Mouse (Mus musculus): ENCODE data around the gene Gm21985. TPM values are rescaled to one million over a fixed set of nuclear protein-coding genes. Genes with fewer than 3 reads are reported as not detected.
"Not testable (repeated sequence)": the region's sequence is repeated elsewhere in the genome, so short reads cannot be mapped to it uniquely, and the experiment has no call there.

Gene Gm21985
- total RNA-seq, 2 experiments from 2014 or later = 1.3 TPM; not detected in 1

DNA sequence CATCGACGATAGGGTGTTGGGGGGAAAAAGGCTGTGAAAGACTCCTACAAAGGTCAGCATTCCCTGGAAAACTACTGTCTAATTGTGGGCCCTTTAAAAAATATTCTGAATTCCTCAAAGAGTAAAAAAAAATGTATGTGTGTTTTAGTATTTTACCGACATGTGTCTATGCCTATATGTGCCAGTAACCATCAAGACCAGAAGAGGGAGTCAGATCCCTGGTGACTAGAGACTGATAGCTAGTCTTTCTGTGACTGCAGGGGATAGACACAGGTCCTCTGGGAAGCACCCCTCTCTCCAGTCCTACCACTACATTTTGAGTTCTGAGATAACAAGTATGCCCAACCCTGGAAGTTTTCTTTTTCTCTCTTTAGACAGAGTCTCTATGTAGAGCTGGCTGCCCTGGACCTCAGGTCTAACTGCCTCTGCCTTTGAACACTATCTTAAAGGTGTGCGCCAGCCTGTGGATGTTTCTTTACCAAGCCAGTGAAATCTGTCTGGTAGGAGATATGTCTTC lies 3.3 kb upstream of the Gm21985 start:
- no peak for ATAC-seq (replicated peaks; ENCODE audit: low FRiP score, poor library complexity, severe bottlenecking)

DNA sequence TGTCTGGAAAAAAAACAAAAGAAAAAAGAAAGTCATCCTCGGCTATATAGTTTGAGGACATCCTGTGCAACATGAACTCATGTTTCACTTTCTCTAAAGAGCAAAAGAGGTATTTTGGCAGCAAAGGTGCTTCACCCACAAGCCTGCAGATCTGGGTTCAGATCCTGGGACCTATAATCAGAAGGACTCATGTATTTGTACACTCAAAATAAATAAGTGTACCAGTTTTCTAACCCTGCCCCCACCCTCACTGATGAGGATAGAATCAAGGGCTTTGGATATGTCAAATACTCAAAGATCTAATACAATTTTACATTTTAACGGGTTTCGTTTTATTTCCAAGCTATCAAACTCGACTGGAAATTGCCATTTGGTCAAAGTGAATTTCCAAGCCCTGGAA lies 1.8 kb upstream of the Gm21985 start:
- no peak for ATAC-seq (replicated peaks; ENCODE audit: low FRiP score, poor library complexity, severe bottlenecking)

DNA sequence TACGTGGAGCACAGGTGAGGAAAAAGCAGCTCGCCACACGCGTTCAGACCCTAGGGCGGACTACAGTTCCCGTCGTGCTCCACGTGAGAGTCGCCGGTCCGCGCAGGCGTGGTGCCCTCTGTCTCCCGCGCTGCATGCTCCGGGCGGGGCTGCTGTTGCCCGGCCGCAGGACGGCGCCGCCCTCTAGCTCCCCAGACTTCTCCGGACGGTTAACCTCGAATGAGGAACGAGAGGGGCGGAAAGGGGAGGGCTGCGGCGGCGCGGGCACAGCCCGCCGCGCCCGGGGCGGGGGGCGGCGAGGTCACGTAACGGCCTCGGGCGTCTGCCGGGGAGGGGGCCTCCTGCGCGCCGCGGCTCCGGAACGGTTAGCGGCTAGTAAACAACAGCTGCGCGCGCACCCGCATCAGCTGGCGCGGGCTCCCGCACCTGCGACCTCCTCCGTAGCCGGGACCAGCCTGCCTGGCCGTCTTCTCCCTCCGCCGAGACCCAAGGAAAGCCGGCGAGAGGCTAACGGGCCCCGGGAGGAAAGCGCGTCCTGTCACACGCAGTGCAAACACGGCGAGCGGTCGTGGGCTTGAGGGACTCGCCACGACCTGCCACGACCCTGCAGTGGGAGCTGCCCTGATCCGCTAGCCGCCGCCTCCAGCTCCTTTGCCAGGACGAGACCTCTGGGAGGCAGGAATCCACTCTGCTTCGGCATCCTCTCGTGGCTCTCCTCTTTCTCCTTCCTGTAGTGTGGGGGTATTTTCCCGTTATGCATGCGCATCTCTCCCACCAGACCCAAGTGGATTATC lies 469 bp upstream of the Gm21985 start, which contains the start of gene Slc12a6:
TSS of gene Slc12a6 (plus strand) at position 378 of the 794 bp plus-strand sequence.
- peak; percentile 84 for ATAC-seq (replicated peaks; ENCODE audit: low FRiP score, poor library complexity, severe bottlenecking)

DNA sequence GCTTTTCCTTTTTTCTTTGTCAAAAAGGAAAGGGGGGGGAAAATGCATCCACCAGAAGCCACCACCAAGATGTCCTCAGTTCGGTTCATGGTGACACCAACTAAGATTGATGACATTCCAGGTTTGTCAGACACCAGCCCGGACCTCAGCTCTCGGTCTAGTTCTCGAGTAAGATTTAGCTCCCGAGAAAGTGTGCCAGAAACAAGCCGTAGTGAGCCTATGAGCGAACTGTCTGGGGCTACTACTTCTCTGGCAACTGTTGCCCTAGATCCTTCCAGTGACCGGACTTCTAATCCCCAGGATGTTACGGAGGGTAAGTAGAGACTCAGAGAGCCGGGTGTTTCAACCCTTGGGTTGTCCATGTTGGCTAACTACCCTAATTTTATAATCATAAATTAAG lies 666 bp downstream of the Gm21985 start:
- peak; percentile 11 for ATAC-seq (replicated peaks; ENCODE audit: low FRiP score, poor library complexity, severe bottlenecking)

GRCm38 (mm10) chr2:112267547-112268269 lies 1.6 kb downstream of the Gm21985 start:
- ATAC-seq (replicated peaks; ENCODE audit: low FRiP score, poor library complexity, severe bottlenecking) = no peak

DNA sequence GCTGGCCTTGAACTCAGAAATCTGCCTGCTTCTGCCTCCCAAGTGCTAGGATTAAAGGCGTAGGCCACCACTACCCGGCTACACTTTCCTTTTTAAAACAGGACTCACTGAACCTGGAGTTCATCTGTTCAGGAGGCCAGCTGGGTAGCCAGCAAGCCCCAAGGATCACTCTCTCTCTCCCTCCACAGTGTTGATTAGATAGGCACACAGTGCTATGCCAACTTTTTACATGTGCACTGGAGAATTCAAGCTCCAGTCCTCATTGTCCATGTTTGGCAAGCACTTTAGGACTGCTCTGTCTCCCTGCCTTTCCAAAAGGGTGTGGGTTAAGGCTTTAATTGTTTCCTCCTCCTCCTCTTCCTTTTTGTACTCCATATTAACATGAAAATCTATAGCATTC lies 3.9 kb downstream of the Gm21985 start:
- no peak for ATAC-seq (replicated peaks; ENCODE audit: low FRiP score, poor library complexity, severe bottlenecking)

DNA sequence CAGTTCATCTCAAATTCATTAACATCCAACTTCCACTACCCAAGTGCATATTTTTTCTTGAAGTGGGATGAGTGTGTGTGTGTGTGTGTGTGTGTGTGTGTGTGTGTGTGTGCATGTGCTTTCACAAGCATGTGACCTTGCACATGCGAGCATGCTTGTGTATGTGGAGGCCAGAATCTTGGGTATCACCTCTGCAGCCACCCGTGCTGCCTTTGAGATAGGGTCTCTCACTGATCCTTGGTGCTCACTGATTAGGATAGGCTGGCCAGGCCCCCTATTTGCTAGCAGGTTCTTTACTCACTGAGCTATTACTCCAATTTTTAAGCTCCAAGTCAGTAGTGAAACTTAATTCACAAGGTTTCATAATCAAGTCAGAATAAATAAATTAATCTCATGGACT lies 6.8 kb downstream of the Gm21985 start:
- ATAC-seq (replicated peaks; ENCODE audit: low FRiP score, poor library complexity, severe bottlenecking) = 0 out of 2 replicates have a peak, but pooled peaks have one; percentile 47

- ATAC-seq (replicated peaks; ENCODE audit: low FRiP score, poor library complexity, severe bottlenecking) = no peak
Observed at GRCm38 (mm10) chr2:112273474-112273873, 7.4 kb downstream of the Gm21985 start.

DNA sequence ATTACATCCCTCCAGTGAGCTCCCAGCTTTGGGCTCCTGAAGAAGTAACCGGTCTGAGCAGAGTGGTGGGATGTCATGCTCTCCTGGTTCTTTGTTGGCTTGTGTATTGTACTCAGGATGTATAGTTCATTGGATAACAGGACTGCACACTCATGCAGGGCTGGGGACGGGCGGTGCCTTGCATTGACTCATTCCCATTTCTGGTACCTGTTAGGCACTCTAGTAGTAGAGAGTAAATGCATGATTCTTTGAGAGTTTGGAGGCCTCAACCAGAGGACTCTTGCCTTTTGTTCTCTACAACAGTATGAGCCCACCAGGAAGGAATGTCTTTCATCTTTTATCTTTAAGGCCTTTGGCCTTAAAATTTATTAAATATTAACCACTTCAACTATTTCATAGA lies 10.8 kb downstream of the Gm21985 start:
- no peak for ATAC-seq (replicated peaks; ENCODE audit: low FRiP score, poor library complexity, severe bottlenecking)

- no peak for ATAC-seq (replicated peaks; ENCODE audit: low FRiP score, poor library complexity, severe bottlenecking)
Observed at GRCm38 (mm10) chr2:112282846-112283245, 16.7 kb downstream of the Gm21985 start.

DNA sequence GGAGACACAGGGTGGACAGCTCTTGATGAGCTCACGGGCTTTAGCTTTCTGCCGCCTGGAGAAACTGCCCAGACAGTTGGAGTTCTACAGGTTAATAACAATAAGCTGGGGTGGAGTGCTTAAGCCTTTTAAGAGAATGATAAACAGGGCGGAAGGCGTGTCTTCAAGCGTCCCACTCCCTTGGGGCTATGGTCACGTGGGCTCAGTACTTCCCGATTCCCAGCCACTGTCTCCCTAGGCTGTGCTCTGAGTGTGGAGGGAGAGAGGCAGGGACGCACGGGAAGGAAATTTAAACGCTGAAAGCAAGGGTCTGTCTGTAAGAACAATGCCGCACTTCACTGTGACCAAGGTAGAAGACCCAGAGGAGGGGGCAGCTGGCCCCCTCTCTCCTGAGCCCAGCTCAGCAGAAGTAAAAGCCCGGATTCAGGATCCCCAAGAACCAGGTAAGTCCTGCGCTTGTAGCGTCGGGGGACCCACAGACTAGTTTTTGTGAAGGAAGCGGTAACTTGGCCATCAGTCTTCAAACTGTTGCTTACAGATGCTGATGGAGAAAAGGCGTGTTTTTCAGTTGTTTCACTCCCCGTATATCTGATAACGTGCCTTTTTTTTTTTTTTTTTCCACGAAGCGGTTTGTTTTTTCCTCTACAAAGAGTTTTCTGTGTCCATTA lies 18.4 kb downstream of the Gm21985 start:
- ATAC-seq (replicated peaks; ENCODE audit: low FRiP score, poor library complexity, severe bottlenecking) = peak; percentile 91

DNA sequence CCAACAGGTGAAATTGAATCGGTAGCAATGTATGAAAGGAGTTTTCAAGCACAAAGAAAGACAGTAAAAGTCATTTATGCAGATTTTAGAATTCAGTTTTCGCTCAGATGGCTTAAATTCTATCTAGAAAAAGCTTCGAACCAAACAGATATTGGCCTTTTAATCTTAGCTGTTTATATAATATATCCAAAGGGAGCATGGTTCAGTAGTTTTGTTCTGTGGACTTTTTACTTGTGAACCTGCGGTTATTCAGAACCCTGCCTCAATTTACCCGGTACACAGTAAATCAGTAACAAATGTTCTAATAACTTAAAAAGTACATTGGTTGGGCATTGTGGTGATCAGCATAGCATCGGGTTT lies 18.9 kb downstream of the Gm21985 start:
- no peak for ATAC-seq (replicated peaks; ENCODE audit: low FRiP score, poor library complexity, severe bottlenecking)

- not testable (repeated sequence) for ATAC-seq (replicated peaks; ENCODE audit: low FRiP score, poor library complexity, severe bottlenecking)
Observed at GRCm38 (mm10) chr2:112286062-112286461, 19.9 kb downstream of the Gm21985 start.

- no peak for ATAC-seq (replicated peaks; ENCODE audit: low FRiP score, poor library complexity, severe bottlenecking)
Observed at GRCm38 (mm10) chr2:112287059-112287458, 20.9 kb downstream of the Gm21985 start.

GRCm38 (mm10) chr2:112289507-112289906 lies 23.4 kb downstream of the Gm21985 start:
- no peak for ATAC-seq (replicated peaks; ENCODE audit: low FRiP score, poor library complexity, severe bottlenecking)

- no peak for ATAC-seq (replicated peaks; ENCODE audit: low FRiP score, poor library complexity, severe bottlenecking)
Observed at GRCm38 (mm10) chr2:112292823-112293222, 26.7 kb downstream of the Gm21985 start.

- no peak for ATAC-seq (replicated peaks; ENCODE audit: low FRiP score, poor library complexity, severe bottlenecking)
Observed at GRCm38 (mm10) chr2:112296211-112296610, 30.1 kb downstream of the Gm21985 start.

- no peak for ATAC-seq (replicated peaks; ENCODE audit: low FRiP score, poor library complexity, severe bottlenecking)
Observed at GRCm38 (mm10) chr2:112298221-112298620, 32.1 kb downstream of the Gm21985 start.

GRCm38 (mm10) chr2:112308671-112309070 lies 42.6 kb downstream of the Gm21985 start:
- no peak for ATAC-seq (replicated peaks; ENCODE audit: low FRiP score, poor library complexity, severe bottlenecking)

GRCm38 (mm10) chr2:112309161-112309600 lies 43.1 kb downstream of the Gm21985 start:
- ATAC-seq (replicated peaks; ENCODE audit: low FRiP score, poor library complexity, severe bottlenecking) = peak; percentile 46; the same call in 1 of the 2 replicates

Measured in erythroid progenitor cell, adult 5-6 weeks (primary cell).